8 mouse cellular contexts compared by ENCODE assay signal in genomic region chr13:49341831-49342722, GRCm38 (mm10). TPM values are rescaled to one million over a fixed set of nuclear protein-coding genes. Genes with fewer than 3 reads are reported as not detected.
DNase-seq lines count a peak whose midpoint lies in the region; ATAC-seq and TF ChIP-seq lines count a peak whose summit lies in the region.

No protein-coding gene starts in this region.

- ATAC-seq in erythroblast, adult 5-6 weeks (replicated peaks; ENCODE audit: low FRiP score, poor library complexity, severe bottlenecking), result 0 out of 2 replicates have a peak, but pooled peaks have one; percentile 1
- peak; percentile 5; the same call in 1 of the 2 replicates for ATAC-seq in intestine, postnatal 0 days

- no peak for TF ChIP-seq CTCF in spleen, adult 2 months (IDR thresholded peaks at IDR 0.05; ENCODE audit: extremely low read depth, insufficient read depth, insufficient read length, insufficient replicate concordance)
- TF ChIP-seq CTCF in intestine, postnatal 0 days (IDR thresholded peaks at IDR 0.05; ENCODE audit: low read depth), result 0 out of 2 replicates have a peak, but pooled peaks have one; percentile 1

- H3K4me2 ChIP-seq in intestine, postnatal 0 days (replicated peaks; ENCODE audit: low read depth), result peak overlapping the region; percentile 92

- H3K9me3 ChIP-seq in intestine, postnatal 0 days (ENCODE audit: control insufficient read depth), result no peaks in the 10 kb centered on the region

- no peaks in the 10 kb centered on the region for H3K36me3 ChIP-seq in spleen, adult 2 months (ENCODE audit: control insufficient read depth, insufficient read depth, low read length)
- no peaks in the 10 kb centered on the region for H3K36me3 ChIP-seq in intestine, postnatal 0 days (ENCODE audit: control insufficient read depth, insufficient read depth)

- TF ChIP-seq POLR2A in spleen, adult 2 months (IDR thresholded peaks at IDR 0.05; ENCODE audit: low read depth, low read length), result no peak

- H3K27me3 ChIP-seq in spleen, adult 2 months (ENCODE audit: control insufficient read depth, insufficient read depth, low read length), result no peaks in the 10 kb centered on the region
- H3K27me3 ChIP-seq in intestine, postnatal 0 days (replicated peaks; ENCODE audit: control insufficient read depth, insufficient read depth, low read length), result no peaks in the 10 kb centered on the region

- WGBS in spleen, adult 2 months, result 15% methylated on average over 25 of the region's 25 CpGs
- WGBS in intestine, postnatal 0 days, result 8% methylated on average over 25 of the region's 25 CpGs

- peaks cover 17% of the 10 kb centered on the region; the same call in 1 of the 2 replicates for H3K4me1 ChIP-seq in spleen, adult 2 months (ENCODE audit: control insufficient read depth, insufficient read depth, insufficient read length)
- peaks cover 33% of the 10 kb centered on the region; the same call in 1 of the 2 replicates for H3K4me1 ChIP-seq in intestine, postnatal 0 days (replicated peaks; ENCODE audit: control insufficient read depth, insufficient read depth, low read length)

- peak overlapping the region; percentile 78 for H3K4me3 ChIP-seq in spleen, adult 2 months (ENCODE audit: extremely low read depth, insufficient read depth, insufficient read length)
- peak overlapping the region; percentile 57 for H3K4me3 ChIP-seq in intestine, postnatal 0 days (ENCODE audit: low read depth, low read length)

- no peak for DNase-seq in spleen, adult 2 months (ENCODE audit: low read depth in 1 of 2, low spot score in 2 of 2)
- DNase-seq in spleen, postnatal 4 days (ENCODE audit: low spot score in 2 of 2), result no peak
- DNase-seq in naive thymus-derived CD4-positive, alpha-beta T cell, adult 2 months (ENCODE audit: low read depth), result peak; percentile 20
- no peak for DNase-seq in layer of hippocampus, adult 9-10 months (ENCODE audit: low spot score)
- DNase-seq in c-Kit-positive CD71-positive TER-119-positive erythroid progenitor cells, embryonic 14.5 days (ENCODE audit: low spot score), result no peak
- DNase-seq in testis, postnatal 10 days (ENCODE audit: low spot score), result no peak

- H3K9ac ChIP-seq in intestine, postnatal 0 days (ENCODE audit: low read depth, low read length), result peak overlapping the region; percentile 63

- H3K27ac ChIP-seq in spleen, adult 2 months (ENCODE audit: insufficient read depth, low read length), result no peak overlapping the region
- peak overlapping the region; percentile 29 for H3K27ac ChIP-seq in intestine, postnatal 0 days (ENCODE audit: low read depth, low read length)

RNA-seq across cellular contexts. Expression of gene Bicd2, which starts 0.7 kb away (rescaled TPM):
- 19.4 and 21.0 TPM in 2 replicates for polyA plus RNA-seq in spleen, adult 2 months (2012; rRNA removed)
- total RNA-seq in erythroblast, adult 5-6 weeks (2015; ENCODE audit: low replicate concordance), result 4.4 and 6.3 TPM in 2 replicates
- total RNA-seq in erythroblast, adult 5-6 weeks (2017; ENCODE audit: low replicate concordance), result 9.1 and 15.9 TPM in 2 replicates
- polyA plus RNA-seq in intestine, postnatal 0 days (2015; fragmentation: Nextera tagmentation; extraction: Ambion mirVana), result 8.9 and 9.3 TPM in 2 replicates

RNA-seq across cellular contexts. Expression of gene Fgd3, which starts 22.0 kb away (rescaled TPM):
- 21.3 and 22.0 TPM in 2 replicates for polyA plus RNA-seq in spleen, adult 2 months (2012; rRNA removed)
- total RNA-seq in erythroblast, adult 5-6 weeks (2015; ENCODE audit: low replicate concordance), result 3.1 and 3.3 TPM in 2 replicates
- 5.9 and 6.7 TPM in 2 replicates for total RNA-seq in erythroblast, adult 5-6 weeks (2017; ENCODE audit: low replicate concordance)
- 0.60 and 0.61 TPM in 2 replicates for polyA plus RNA-seq in intestine, postnatal 0 days (2015; fragmentation: Nextera tagmentation; extraction: Ambion mirVana)

Comparison
In these comparisons a context has a peak if more than half of its experiments do, and no peak if none do; other contexts are left out.
1. RNA of gene Fgd3, which starts 22.0 kb away (polyA plus RNA-seq): 21.3 to 22.0 TPM in spleen, adult 2 months; 0.60 to 0.61 TPM in intestine, postnatal 0 days; every median in the first group is over 10 times any median in the second.